Mouse (Mus musculus) neural tube, embryonic 13.5 days (tissue): ENCODE data around the gene Tirap. TPM values are rescaled to one million over a fixed set of nuclear protein-coding genes. Genes with fewer than 3 reads are reported as not detected.

Experiments
- ATAC-seq: fragments of 200-750 bp; cut with Nextera tagmentation; 2 replicates; pipeline ENCODE4 v1.8.0; 2017; ENCODE audit warnings: low read depth, mild to moderate bottlenecking, moderate TSS enrichment, moderate library complexity
- H3K27ac ChIP-seq: fragments of 300-500 bp; sonication (generic); replicated peaks from 2 replicates; pipeline ENCODE4 v1.5.1; 2015; ENCODE audit warnings: moderate library complexity, mild to moderate bottlenecking, inconsistent platforms
- H3K27me3 ChIP-seq: fragments of 300-500 bp; sonication (generic); 2 replicates; pipeline ENCODE4 v1.6.1; 2015; ENCODE audit warnings: mild to moderate bottlenecking, inconsistent platforms
- H3K36me3 ChIP-seq: fragments of 300-500 bp; sonication (generic); 2 replicates; pipeline ENCODE4 v1.6.1; 2015; ENCODE audit warnings: mild to moderate bottlenecking, inconsistent platforms
- H3K4me1 ChIP-seq: fragments of 300-500 bp; sonication (generic); replicated peaks from 2 replicates; pipeline ENCODE4 v1.6.1; 2015; ENCODE audit warnings: inconsistent platforms
- H3K4me2 ChIP-seq: fragments of 300-500 bp; sonication (generic); 2 replicates; pipeline ENCODE4 v1.6.1; 2015; ENCODE audit warnings: inconsistent platforms, mild to moderate bottlenecking, moderate library complexity
- H3K4me3 ChIP-seq: fragments of 300-500 bp; sonication (generic); 2 replicates; pipeline ENCODE4 v1.5.1; 2015; ENCODE audit warnings: mild to moderate bottlenecking, inconsistent platforms
- H3K9ac ChIP-seq: fragments of 300-500 bp; sonication (generic); 2 replicates; pipeline ENCODE4 v1.6.1; 2015; ENCODE audit warnings: moderate library complexity, mild to moderate bottlenecking, inconsistent platforms
- H3K9me3 ChIP-seq: fragments of 300-500 bp; sonication (generic); 2 replicates; pipeline ENCODE4 v1.6.1; 2016; ENCODE audit warnings: inconsistent platforms
- WGBS: fragments of 180-500 bp; shearing (Covaris S2); methylation state at CpG from one replicate; pipeline ENCODE4 v1.1.7; 2015; 5-methylcytosine and 5-hydroxymethylcytosine counted together
- polyA plus RNA-seq: library from polyadenylated mRNA; unstranded; fragments of >200 nt; fragmentation: Nextera tagmentation; extraction: Ambion mirVana; gene quantifications from 2 replicates; pipeline ENCODE4 v1.2.1, GENCODE M21; 2015

Tirap gene
- polyA plus RNA-seq = 6.6 TPM in 2 replicates

GRCm38 (mm10) chr9:35199772-35200471 lies at the start of gene Tirap, which contains the start of gene Srpr:
Gene Tirap (minus strand): TSS chr9:35200291.
Gene Srpr (plus strand): TSS chr9:35200175.
- H3K27ac ChIP-seq = no peak within 1 kb of the TSS; the same call in 1 of the 2 replicates
- peak within 1 kb of the TSS; percentile 78 for H3K9ac ChIP-seq
- peak; percentile 92 for ATAC-seq
- H3K4me1 ChIP-seq = peaks cover 17% of the 10 kb centered on the region
- peaks cover 13% of the 10 kb centered on the region for H3K36me3 ChIP-seq
- H3K27me3 ChIP-seq = no peaks in the 10 kb centered on the region
- WGBS = under 1% methylated on average over 43 of the region's 44 CpGs
- H3K4me2 ChIP-seq = peak within 1 kb of the TSS; percentile 72
- H3K9me3 ChIP-seq = no peaks in the 10 kb centered on the region
- peak within 1 kb of the TSS; percentile 59 for H3K4me3 ChIP-seq

- no peak overlapping the region for H3K9ac ChIP-seq
- no peak overlapping the region for H3K27ac ChIP-seq
- no peaks in the 10 kb centered on the region for H3K9me3 ChIP-seq
- peaks cover 6% of the 10 kb centered on the region; the same call in 1 of the 2 replicates for H3K36me3 ChIP-seq
- ATAC-seq = no peak
- H3K4me2 ChIP-seq = no peak overlapping the region
- H3K4me1 ChIP-seq = peaks cover 19% of the 10 kb centered on the region
- H3K27me3 ChIP-seq = no peaks in the 10 kb centered on the region
- no peak overlapping the region for H3K4me3 ChIP-seq
Observed at GRCm38 (mm10) chr9:35249476-35249875, 49.4 kb upstream of the Tirap start.

GRCm38 (mm10) chr9:35247405-35247804 lies 47.3 kb upstream of the Tirap start:
- no peak for ATAC-seq
- WGBS = 88% methylated on average over 2 of the region's 2 CpGs
- H3K4me2 ChIP-seq = no peak overlapping the region

GRCm38 (mm10) chr9:35239734-35240133 lies 39.6 kb upstream of the Tirap start:
- Histone ChIP-seq H3K36me3 (peaks cover 7% of the 10 kb centered on the region), H3K9me3 (no peaks in the 10 kb centered on the region), H3K4me2 (no peak overlapping the region), H3K27me3 (no peaks in the 10 kb centered on the region), H3K9ac (no peak overlapping the region), H3K4me3 (no peak overlapping the region), H3K27ac (no peak overlapping the region), H3K4me1 (0 out of 2 replicates have a peak, but pooled peaks cover 7% of the 10 kb centered on the region)
- ATAC-seq = no peak
- WGBS = 76% methylated on average over 1 of the region's 1 CpGs

More at GRCm38 (mm10) chr9:35247405-35247804, 47.3 kb upstream of the Tirap start:
- Histone ChIP-seq H3K9me3 (no peaks in the 10 kb centered on the region), H3K4me1 (peaks cover 19% of the 10 kb centered on the region), H3K36me3 (0 out of 2 replicates have a peak, but pooled peaks cover 3% of the 10 kb centered on the region), H3K27ac (no peak overlapping the region), H3K9ac (no peak overlapping the region), H3K27me3 (no peaks in the 10 kb centered on the region), H3K4me3 (no peak overlapping the region)

- no peak for ATAC-seq
- no peak overlapping the region for H3K4me3 ChIP-seq
- H3K9ac ChIP-seq = no peak overlapping the region
- no peaks in the 10 kb centered on the region for H3K9me3 ChIP-seq
- 86% methylated on average over 6 of the region's 6 CpGs for WGBS
- no peak overlapping the region for H3K4me2 ChIP-seq
- peaks cover 14% of the 10 kb centered on the region for H3K36me3 ChIP-seq
- H3K27me3 ChIP-seq = no peaks in the 10 kb centered on the region
- 0 out of 2 replicates have a peak, but pooled peaks cover 4% of the 10 kb centered on the region for H3K4me1 ChIP-seq
- no peak overlapping the region for H3K27ac ChIP-seq
Observed at GRCm38 (mm10) chr9:35238915-35239571, 39.0 kb upstream of the Tirap start.

- peaks cover 19% of the 10 kb centered on the region for H3K36me3 ChIP-seq
- WGBS = 100% methylated on average over 1 of the region's 1 CpGs
- no peaks in the 10 kb centered on the region for H3K27me3 ChIP-seq
- no peak overlapping the region for H3K27ac ChIP-seq
- H3K4me3 ChIP-seq = no peak overlapping the region
- ATAC-seq = no peak
- H3K4me2 ChIP-seq = no peak overlapping the region
- no peaks in the 10 kb centered on the region for H3K9me3 ChIP-seq
- 0 out of 2 replicates have a peak, but pooled peaks cover 4% of the 10 kb centered on the region for H3K4me1 ChIP-seq
- no peak overlapping the region for H3K9ac ChIP-seq
Observed at GRCm38 (mm10) chr9:35238371-35238770, 38.3 kb upstream of the Tirap start.

- no peaks in the 10 kb centered on the region for H3K9me3 ChIP-seq
- H3K9ac ChIP-seq = no peak overlapping the region
- no peak overlapping the region for H3K27ac ChIP-seq
- no peak overlapping the region for H3K4me2 ChIP-seq
- H3K36me3 ChIP-seq = peaks cover 41% of the 10 kb centered on the region
- H3K4me3 ChIP-seq = no peak overlapping the region
- no peaks in the 10 kb centered on the region for H3K27me3 ChIP-seq
- ATAC-seq = no peak
- 0 out of 2 replicates have a peak, but pooled peaks cover 4% of the 10 kb centered on the region for H3K4me1 ChIP-seq
- 54% methylated on average over 3 of the region's 3 CpGs for WGBS
Observed at GRCm38 (mm10) chr9:35235996-35236395, 35.9 kb upstream of the Tirap start.

- WGBS = 93% methylated on average over 3 of the region's 3 CpGs
- no peak overlapping the region for H3K9ac ChIP-seq
- no peaks in the 10 kb centered on the region for H3K9me3 ChIP-seq
- no peaks in the 10 kb centered on the region for H3K27me3 ChIP-seq
- no peaks in the 10 kb centered on the region for H3K4me1 ChIP-seq
- no peak overlapping the region for H3K4me3 ChIP-seq
- ATAC-seq = no peak
- peaks cover 49% of the 10 kb centered on the region for H3K36me3 ChIP-seq
- H3K4me2 ChIP-seq = no peak overlapping the region
- no peak overlapping the region for H3K27ac ChIP-seq
Observed at GRCm38 (mm10) chr9:35228671-35229070, 28.6 kb upstream of the Tirap start.

- Histone ChIP-seq H3K27me3 (no peaks in the 10 kb centered on the region), H3K4me2 (no peak overlapping the region), H3K9me3 (no peaks in the 10 kb centered on the region), H3K4me1 (no peaks in the 10 kb centered on the region), H3K4me3 (no peak overlapping the region), H3K9ac (no peak overlapping the region), H3K27ac (no peak overlapping the region), H3K36me3 (peaks cover 67% of the 10 kb centered on the region)
- no peak for ATAC-seq
- 95% methylated on average over 3 of the region's 3 CpGs for WGBS
Observed at GRCm38 (mm10) chr9:35223466-35223865, 23.4 kb upstream of the Tirap start.

- no peak overlapping the region for H3K9ac ChIP-seq
- no peak for ATAC-seq
- no peaks in the 10 kb centered on the region for H3K4me1 ChIP-seq
- no peak overlapping the region for H3K4me2 ChIP-seq
- peaks cover 91% of the 10 kb centered on the region for H3K36me3 ChIP-seq
- H3K9me3 ChIP-seq = no peaks in the 10 kb centered on the region
- H3K27me3 ChIP-seq = no peaks in the 10 kb centered on the region
- no peak overlapping the region for H3K4me3 ChIP-seq
- no peak overlapping the region for H3K27ac ChIP-seq
- WGBS = 83% methylated on average over 1 of the region's 1 CpGs
Observed at GRCm38 (mm10) chr9:35217963-35218362, 17.9 kb upstream of the Tirap start.

GRCm38 (mm10) chr9:35211573-35212511 lies 11.8 kb upstream of the Tirap start:
- no peaks in the 10 kb centered on the region for H3K9me3 ChIP-seq

More at GRCm38 (mm10) chr9:35211573-35212511, 11.8 kb upstream of the Tirap start:
- no peak for ATAC-seq
- Histone ChIP-seq H3K27me3 (no peaks in the 10 kb centered on the region), H3K27ac (peak overlapping the region; percentile 68), H3K4me1 (peaks cover 24% of the 10 kb centered on the region), H3K4me2 (peak overlapping the region; percentile 76), H3K9ac (peak overlapping the region; percentile 84), H3K4me3 (peak overlapping the region; percentile 79), H3K36me3 (peaks cover 63% of the 10 kb centered on the region)
- WGBS = 37% methylated on average over 26 of the region's 26 CpGs
